Mouse (Mus musculus): ENCODE data around the gene Dnttip1. TPM values are rescaled to one million over a fixed set of nuclear protein-coding genes. Genes with fewer than 3 reads are reported as not detected.
A peak's percentile ranks its signal among the peaks of the same experiment; 100 is the strongest.

Gene Dnttip1
- polyA plus RNA-seq, 1 experiment from 2014 or later, result 82.0 TPM

DNA sequence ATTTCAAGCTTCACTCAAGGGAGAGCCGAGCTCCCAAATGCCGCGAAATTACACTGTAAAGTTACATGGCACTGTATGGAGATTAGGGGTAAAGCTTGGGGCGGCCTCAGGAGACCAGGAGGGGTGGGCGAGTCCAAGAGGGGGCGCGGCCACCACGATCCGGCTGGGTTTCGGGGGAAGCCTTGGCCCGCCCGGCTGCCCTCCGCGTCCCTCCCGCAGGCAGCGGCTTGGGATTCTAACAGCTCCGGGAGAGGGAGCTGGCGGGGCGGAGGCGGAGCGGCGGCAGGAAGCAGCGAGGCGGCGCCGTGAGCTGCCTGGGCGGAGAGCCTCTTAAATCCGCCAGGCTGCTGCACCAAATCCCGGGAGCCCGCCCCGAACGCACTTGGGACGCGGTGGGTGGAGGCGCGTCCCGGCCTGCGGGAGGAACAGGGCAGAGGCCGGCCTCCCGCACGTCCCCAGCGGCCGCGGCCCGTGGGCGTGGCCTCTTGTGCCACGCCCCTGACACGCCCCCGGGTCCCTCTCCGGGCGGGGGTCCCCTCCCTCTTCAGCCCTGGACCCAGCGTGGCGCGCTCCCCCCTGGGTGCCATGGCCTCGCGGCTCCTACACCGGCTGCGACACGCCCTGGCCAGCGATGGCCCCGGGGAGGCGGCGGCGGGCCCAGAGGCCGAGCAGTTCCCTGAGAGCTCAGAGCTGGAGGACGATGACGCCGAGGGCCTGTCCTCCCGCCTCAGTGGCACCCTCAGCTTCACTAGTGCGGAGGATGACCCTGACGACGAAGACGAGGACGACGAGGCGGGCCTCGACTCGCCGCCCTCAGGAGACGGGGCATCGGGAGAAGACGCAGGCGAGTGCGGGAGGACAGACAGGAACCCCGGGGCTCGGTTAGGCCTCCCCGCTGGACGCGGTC, 40.0 kb downstream of the Dnttip1 start, which contains the start of gene Snx21:
Gene Snx21 (plus strand): TSS at position 343 of the 907 bp plus-strand sequence.
- Histone ChIP-seq H3K4me1 (ENCODE audit: control insufficient read depth, insufficient read depth, low read length) (no peaks in the 10 kb centered on the region), H3K4me2 (ENCODE audit: low read depth, low read length) (peak within 1 kb of the TSS; percentile 98), H3K27me3 (ENCODE audit: control insufficient read depth, insufficient read depth, low read length) (no peaks in the 10 kb centered on the region), H3K9me3 (replicated peaks; ENCODE audit: control insufficient read depth, low read length) (no peaks in the 10 kb centered on the region), H3K9ac (replicated peaks; ENCODE audit: low read length) (peak within 1 kb of the TSS; percentile 75), H3K27ac (replicated peaks; ENCODE audit: low read depth, low read length) (no peak within 1 kb of the TSS), H3K36me3 (replicated peaks; ENCODE audit: control insufficient read depth, insufficient read depth, low read depth, low read length) (no peaks in the 10 kb centered on the region), H3K4me3 (ENCODE audit: low read depth, low read length) (peak within 1 kb of the TSS; percentile 66)
- DNase-seq (ENCODE audit: low spot score) (peak; percentile 91), ATAC-seq (replicated peaks; ENCODE audit: insufficient number of reproducible peaks, low FRiP score, low TSS enrichment, low read depth) (peak; percentile 83)
- WGBS, result under 1% methylated on average over 74 of the region's 89 CpGs

DNA sequence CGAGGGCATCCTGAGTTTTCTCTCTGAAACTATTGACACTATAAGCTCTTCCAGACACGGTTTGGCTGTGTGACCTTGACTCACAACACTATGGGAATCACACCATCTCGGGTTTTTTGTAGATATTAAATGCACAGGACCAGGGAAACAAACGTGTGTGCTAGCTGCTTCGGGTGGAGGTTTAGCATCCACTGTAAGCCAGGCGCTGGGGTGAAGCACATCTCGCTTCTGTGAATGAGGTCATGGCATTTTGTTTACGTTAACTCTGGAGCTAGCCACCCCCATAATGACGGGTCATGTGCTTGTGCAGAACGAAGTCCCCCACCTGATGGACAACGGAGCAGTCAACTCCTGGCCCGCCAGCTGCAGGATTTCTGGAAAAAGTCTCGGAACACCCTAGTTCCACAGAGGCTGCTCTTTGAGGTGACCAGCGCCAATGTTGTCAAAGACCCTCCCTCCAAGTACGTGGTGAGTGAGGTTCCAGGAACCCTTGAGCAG, 40.7 kb downstream of the Dnttip1 start:
- 7% methylated on average over 15 of the region's 15 CpGs for WGBS
- DNase-seq (ENCODE audit: low spot score), result peak; percentile 26
- no peaks in the 10 kb centered on the region for H3K9me3 ChIP-seq (replicated peaks; ENCODE audit: control insufficient read depth, low read length)
- no peak for ATAC-seq (replicated peaks; ENCODE audit: insufficient number of reproducible peaks, low FRiP score, low TSS enrichment, low read depth)
- H3K36me3 ChIP-seq (replicated peaks; ENCODE audit: control insufficient read depth, insufficient read depth, low read depth, low read length), result no peaks in the 10 kb centered on the region
- no peak overlapping the region for H3K27ac ChIP-seq (replicated peaks; ENCODE audit: low read depth, low read length)
- H3K27me3 ChIP-seq (ENCODE audit: control insufficient read depth, insufficient read depth, low read length), result no peaks in the 10 kb centered on the region
- H3K9ac ChIP-seq (replicated peaks; ENCODE audit: low read length), result peak overlapping the region; percentile 75
- H3K4me3 ChIP-seq (ENCODE audit: low read depth, low read length), result peak overlapping the region; percentile 66
- H3K4me1 ChIP-seq (ENCODE audit: control insufficient read depth, insufficient read depth, low read length), result no peaks in the 10 kb centered on the region
- peak overlapping the region; percentile 98 for H3K4me2 ChIP-seq (ENCODE audit: low read depth, low read length)

DNA sequence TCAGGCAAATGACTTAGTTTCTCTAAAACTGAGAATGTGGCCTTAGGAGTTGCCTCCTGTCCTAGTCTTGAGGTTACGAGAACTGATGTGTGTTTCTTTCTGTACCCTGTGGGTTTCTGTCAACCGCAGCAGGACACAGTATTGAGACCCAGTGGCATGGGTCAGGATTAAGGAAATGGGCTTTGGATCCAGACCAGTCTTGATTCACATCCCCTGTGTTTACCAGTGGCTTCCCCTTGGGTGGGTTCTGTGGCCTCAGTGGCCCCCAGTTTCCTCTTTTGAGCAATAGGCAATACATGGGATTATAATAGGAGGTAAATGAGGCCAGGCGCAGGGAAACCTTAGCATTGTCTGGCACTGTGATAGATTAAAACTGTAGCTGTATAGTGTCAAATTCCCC, 41.2 kb downstream of the Dnttip1 start:
- no peak for ATAC-seq (replicated peaks; ENCODE audit: insufficient number of reproducible peaks, low FRiP score, low TSS enrichment, low read depth)
- Histone ChIP-seq H3K9ac (replicated peaks; ENCODE audit: low read length) (no peak overlapping the region), H3K9me3 (replicated peaks; ENCODE audit: control insufficient read depth, low read length) (no peaks in the 10 kb centered on the region), H3K4me1 (ENCODE audit: control insufficient read depth, insufficient read depth, low read length) (no peaks in the 10 kb centered on the region), H3K36me3 (replicated peaks; ENCODE audit: control insufficient read depth, insufficient read depth, low read depth, low read length) (no peaks in the 10 kb centered on the region; the same call in 1 of the 2 replicates), H3K27ac (replicated peaks; ENCODE audit: low read depth, low read length) (no peak overlapping the region), H3K4me2 (ENCODE audit: low read depth, low read length) (no peak overlapping the region; the same call in 1 of the 2 replicates), H3K4me3 (ENCODE audit: low read depth, low read length) (no peak overlapping the region), H3K27me3 (ENCODE audit: control insufficient read depth, insufficient read depth, low read length) (no peaks in the 10 kb centered on the region)
- DNase-seq (ENCODE audit: low spot score), result no peak
- WGBS, result 77% methylated on average over 3 of the region's 3 CpGs

DNA sequence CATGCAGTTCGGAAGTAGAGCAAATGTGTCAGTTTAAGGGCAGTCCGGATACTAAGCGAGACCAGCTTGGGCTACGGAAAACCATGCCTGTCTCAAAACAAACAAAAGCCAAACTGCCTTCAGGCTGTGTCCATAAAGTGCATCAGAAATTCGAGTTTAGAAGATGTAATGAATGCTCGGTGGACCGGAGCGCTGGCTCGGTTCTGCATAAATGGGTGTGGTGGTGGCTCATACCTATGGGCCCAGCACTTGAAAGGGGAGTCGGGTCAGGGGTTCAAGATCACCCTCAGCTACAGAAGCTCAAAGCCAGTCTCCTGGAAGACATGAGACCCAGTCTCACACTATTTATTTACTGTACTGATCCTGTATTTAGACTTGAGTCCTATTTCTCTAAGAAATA, 42.0 kb downstream of the Dnttip1 start:
- H3K27ac ChIP-seq (replicated peaks; ENCODE audit: low read depth, low read length), result no peak overlapping the region
- no peaks in the 10 kb centered on the region for H3K27me3 ChIP-seq (ENCODE audit: control insufficient read depth, insufficient read depth, low read length)
- no peak overlapping the region for H3K4me2 ChIP-seq (ENCODE audit: low read depth, low read length)
- no peaks in the 10 kb centered on the region for H3K4me1 ChIP-seq (ENCODE audit: control insufficient read depth, insufficient read depth, low read length)
- no peak overlapping the region for H3K9ac ChIP-seq (replicated peaks; ENCODE audit: low read length)
- no peaks in the 10 kb centered on the region for H3K9me3 ChIP-seq (replicated peaks; ENCODE audit: control insufficient read depth, low read length)
- no peak for ATAC-seq (replicated peaks; ENCODE audit: insufficient number of reproducible peaks, low FRiP score, low TSS enrichment, low read depth)
- no peak for DNase-seq (ENCODE audit: low spot score)
- 73% methylated on average over 10 of the region's 10 CpGs for WGBS
- no peaks in the 10 kb centered on the region; the same call in 1 of the 2 replicates for H3K36me3 ChIP-seq (replicated peaks; ENCODE audit: control insufficient read depth, insufficient read depth, low read depth, low read length)
- H3K4me3 ChIP-seq (ENCODE audit: low read depth, low read length), result no peak overlapping the region

GRCm38 (mm10) chr2:164788411-164788810, 42.6 kb downstream of the Dnttip1 start:
- no peaks in the 10 kb centered on the region for H3K9me3 ChIP-seq (replicated peaks; ENCODE audit: control insufficient read depth, low read length)
- no peak overlapping the region for H3K9ac ChIP-seq (replicated peaks; ENCODE audit: low read length)
- no peak overlapping the region for H3K27ac ChIP-seq (replicated peaks; ENCODE audit: low read depth, low read length)
- H3K4me2 ChIP-seq (ENCODE audit: low read depth, low read length), result no peak overlapping the region
- ATAC-seq (replicated peaks; ENCODE audit: insufficient number of reproducible peaks, low FRiP score, low TSS enrichment, low read depth) (no peak), DNase-seq (ENCODE audit: low spot score) (no peak)
- H3K4me3 ChIP-seq (ENCODE audit: low read depth, low read length), result no peak overlapping the region
- WGBS, result 70% methylated on average over 4 of the region's 4 CpGs
- H3K4me1 ChIP-seq (ENCODE audit: control insufficient read depth, insufficient read depth, low read length), result no peaks in the 10 kb centered on the region
- H3K36me3 ChIP-seq (replicated peaks; ENCODE audit: control insufficient read depth, insufficient read depth, low read depth, low read length), result no peaks in the 10 kb centered on the region; the same call in 1 of the 2 replicates
- no peaks in the 10 kb centered on the region for H3K27me3 ChIP-seq (ENCODE audit: control insufficient read depth, insufficient read depth, low read length)

DNA sequence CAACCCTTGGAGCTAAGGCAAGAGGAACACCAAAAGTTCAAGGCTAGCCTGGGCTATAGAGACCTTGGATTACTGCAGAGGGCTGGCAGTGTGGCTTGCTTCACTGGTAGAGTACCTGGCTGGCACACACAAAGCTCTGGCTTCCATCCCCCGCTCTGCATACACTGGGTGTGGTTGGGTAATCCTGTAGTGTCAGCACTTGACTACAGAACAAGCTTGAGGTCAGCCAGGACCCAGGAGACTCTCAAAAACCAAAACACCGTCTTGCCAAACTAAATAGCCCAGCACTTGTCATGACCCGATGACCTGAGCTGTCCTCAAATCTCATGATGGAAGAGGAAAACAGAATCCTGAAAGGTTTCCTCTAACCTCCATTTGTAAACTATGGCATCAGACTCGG, 44.7 kb downstream of the Dnttip1 start:
- no peaks in the 10 kb centered on the region for H3K4me1 ChIP-seq (ENCODE audit: control insufficient read depth, insufficient read depth, low read length)
- no peak overlapping the region for H3K4me2 ChIP-seq (ENCODE audit: low read depth, low read length)
- H3K9me3 ChIP-seq (replicated peaks; ENCODE audit: control insufficient read depth, low read length), result no peaks in the 10 kb centered on the region
- H3K4me3 ChIP-seq (ENCODE audit: low read depth, low read length), result no peak overlapping the region
- no peak overlapping the region for H3K9ac ChIP-seq (replicated peaks; ENCODE audit: low read length)
- 78% methylated on average over 4 of the region's 4 CpGs for WGBS
- no peak overlapping the region for H3K27ac ChIP-seq (replicated peaks; ENCODE audit: low read depth, low read length)
- ATAC-seq (replicated peaks; ENCODE audit: insufficient number of reproducible peaks, low FRiP score, low TSS enrichment, low read depth), result no peak
- H3K36me3 ChIP-seq (replicated peaks; ENCODE audit: control insufficient read depth, insufficient read depth, low read depth, low read length), result peaks cover 4% of the 10 kb centered on the region
- DNase-seq (ENCODE audit: low spot score), result no peak
- H3K27me3 ChIP-seq (ENCODE audit: control insufficient read depth, insufficient read depth, low read length), result no peaks in the 10 kb centered on the region

DNA sequence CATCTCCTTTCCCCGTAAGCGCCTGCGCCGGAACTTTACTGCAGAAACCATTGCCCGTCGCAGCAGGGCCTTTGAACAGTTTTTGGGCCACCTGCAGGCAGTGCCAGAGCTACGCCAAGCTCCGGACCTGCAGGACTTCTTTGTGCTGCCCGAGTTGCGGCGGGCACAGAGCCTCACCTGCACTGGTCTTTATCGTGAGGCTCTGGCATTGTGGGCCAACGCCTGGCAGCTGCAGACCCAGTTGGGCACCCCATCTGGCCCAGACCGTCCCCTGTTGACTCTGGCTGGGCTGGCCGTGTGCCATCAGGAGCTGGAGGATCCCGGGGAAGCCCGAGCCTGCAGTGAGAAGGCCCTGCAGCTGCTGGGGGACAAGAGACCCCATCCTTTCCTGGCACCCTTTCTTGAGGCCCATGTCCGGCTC, 46.1 kb downstream of the Dnttip1 start:
- Histone ChIP-seq H3K9ac (replicated peaks; ENCODE audit: low read length) (no peak overlapping the region), H3K9me3 (replicated peaks; ENCODE audit: control insufficient read depth, low read length) (no peaks in the 10 kb centered on the region), H3K4me3 (ENCODE audit: low read depth, low read length) (no peak overlapping the region), H3K27ac (replicated peaks; ENCODE audit: low read depth, low read length) (no peak overlapping the region), H3K4me2 (ENCODE audit: low read depth, low read length) (no peak overlapping the region), H3K27me3 (ENCODE audit: control insufficient read depth, insufficient read depth, low read length) (no peaks in the 10 kb centered on the region), H3K36me3 (replicated peaks; ENCODE audit: control insufficient read depth, insufficient read depth, low read depth, low read length) (peaks cover 4% of the 10 kb centered on the region), H3K4me1 (ENCODE audit: control insufficient read depth, insufficient read depth, low read length) (no peaks in the 10 kb centered on the region)
- DNase-seq (ENCODE audit: low spot score), result no peak
- ATAC-seq (replicated peaks; ENCODE audit: insufficient number of reproducible peaks, low FRiP score, low TSS enrichment, low read depth), result no peak
- WGBS, result 93% methylated on average over 18 of the region's 18 CpGs

Measured in embryonic facial prominence, embryonic 11.5 days (tissue).